Mouse (Mus musculus) midbrain, postnatal 0 days (tissue): ENCODE measurements around the gene Gm9887. TPM values are rescaled to one million over a fixed set of nuclear protein-coding genes. Genes with fewer than 3 reads are reported as not detected.

Source experiments
- ATAC-seq: fragments of 200-750 bp; cut with Nextera tagmentation; 2 replicates; pipeline ENCODE4 v1.8.0; 2017; ENCODE audit warnings: moderate number of reproducible peaks, mild to moderate bottlenecking, moderate TSS enrichment, moderate library complexity; ENCODE audit not compliant: low FRiP score
- DNase-seq: peaks from one replicate; pipeline ENCODE4 v3.0.0-alpha.2; 2015; ENCODE audit warnings: low spot score
- H3K27ac ChIP-seq: fragments of 300-500 bp; sonication (generic); 2 replicates; pipeline ENCODE4 v1.5.1; 2014; ENCODE audit warnings: low read depth, mild to moderate bottlenecking, low read length, mixed read lengths
- H3K27me3 ChIP-seq: fragments of 300-500 bp; sonication (generic); 2 replicates; pipeline ENCODE4 v1.6.1; 2014; ENCODE audit warnings: low read length, control low read depth, mixed read lengths; ENCODE audit not compliant: insufficient read depth
- H3K36me3 ChIP-seq: fragments of 300-500 bp; sonication (generic); 2 replicates; pipeline ENCODE4 v1.6.1; 2014; ENCODE audit warnings: low read length, control low read depth, mixed read lengths; ENCODE audit not compliant: insufficient read depth
- H3K4me1 ChIP-seq: fragments of 300-500 bp; sonication (generic); 2 replicates; pipeline ENCODE4 v1.6.1; 2014; ENCODE audit warnings: mild to moderate bottlenecking, control low read depth, antibody characterized with exemption, low read length, mixed read lengths; ENCODE audit not compliant: insufficient read depth
- H3K4me2 ChIP-seq: fragments of 300-500 bp; sonication (generic); 2 replicates; pipeline ENCODE4 v1.6.1; 2014; ENCODE audit warnings: low read depth, mild to moderate bottlenecking, low read length, mixed read lengths; ENCODE audit not compliant: poor library complexity, severe bottlenecking
- H3K4me3 ChIP-seq: fragments of 300-500 bp; sonication (generic); 2 replicates; pipeline ENCODE4 v1.5.1; 2014; ENCODE audit warnings: low read depth, mild to moderate bottlenecking, low read length, moderate library complexity
- H3K9ac ChIP-seq: fragments of 300-500 bp; sonication (generic); replicated peaks from 2 replicates; pipeline ENCODE4 v1.6.1; 2014; ENCODE audit warnings: mild to moderate bottlenecking, low read length, moderate library complexity, mixed read lengths; ENCODE audit not compliant: poor library complexity, severe bottlenecking
- H3K9me3 ChIP-seq: fragments of 300-500 bp; sonication (generic); 2 replicates; pipeline ENCODE4 v1.6.1; 2016; ENCODE audit warnings: low read length, control low read depth
- CTCF ChIP-seq: IDR thresholded peaks from 2 replicates; pipeline ENCODE4 v1.5.1; 2016; ENCODE audit warnings: antibody characterized with exemption, mild to moderate bottlenecking
- WGBS: fragments of 180-500 bp; shearing (Covaris S2); extraction: QIAGEN DNeasy Blood & Tissue Kit; methylation state at CpG from one replicate; pipeline ENCODE4 v1.1.7; 2014; 5-methylcytosine and 5-hydroxymethylcytosine counted together
- polyA plus RNA-seq: library from polyadenylated mRNA; unstranded; fragments of >200 nt; fragmentation: Nextera tagmentation; extraction: Ambion mirVana; gene quantifications from 2 replicates; pipeline ENCODE4 v1.2.1, GENCODE M21; 2015
- total RNA-seq: library from RNA; depleted of rRNA; stranded (reverse); fragments of >200 nt; gene quantifications from 2 replicates; pipeline ENCODE4 v1.2.3, GENCODE M21; 2014

Gene Gm9887
- total and polyA plus RNA-seq, 2 experiments from 2014 or later: 1.0 TPM; not detected in 1

GRCm38 (mm10) chr12:69372731-69373331 is 573 bp upstream of the Gm9887 start:
- no peaks in the 10 kb centered on the region for H3K36me3 ChIP-seq
- ATAC-seq (peak; percentile 1; the same call in 1 of the 2 replicates), DNase-seq (peak; percentile 7)
- H3K9ac ChIP-seq: peak overlapping the region; percentile 80
- peak overlapping the region; percentile 98 for H3K4me3 ChIP-seq
- no peak for TF ChIP-seq CTCF
- H3K9me3 ChIP-seq: no peaks in the 10 kb centered on the region
- H3K4me1 ChIP-seq: no peaks in the 10 kb centered on the region
- H3K27me3 ChIP-seq: no peaks in the 10 kb centered on the region
- under 1% methylated on average over 42 of the region's 42 CpGs for WGBS
- H3K4me2 ChIP-seq: peak overlapping the region; percentile 95
- peak overlapping the region; percentile 92 for H3K27ac ChIP-seq

DNA sequence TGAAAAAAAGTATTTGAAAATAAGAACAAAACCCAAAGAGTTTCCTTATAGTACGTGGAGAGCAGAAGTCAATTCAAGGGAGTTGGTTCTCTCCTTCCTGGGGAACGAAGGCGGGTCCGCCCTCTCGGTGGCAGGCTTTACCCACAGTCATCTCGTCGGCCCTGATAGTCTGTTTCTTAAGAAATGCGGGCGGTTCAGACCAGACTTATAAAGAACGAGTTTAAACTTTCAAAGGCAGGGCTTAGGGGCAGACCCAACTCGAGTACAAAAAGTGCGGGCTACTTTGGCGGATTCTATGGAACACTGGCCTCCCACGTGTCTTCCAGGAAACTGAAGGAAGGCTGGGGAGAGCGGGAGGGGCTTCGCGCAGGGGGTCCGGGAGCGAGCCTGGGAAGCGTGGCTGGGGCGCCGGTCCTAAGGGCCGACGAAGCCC is 821 bp downstream of the Gm9887 start:
- H3K4me1 ChIP-seq: no peaks in the 10 kb centered on the region
- peak overlapping the region; percentile 57 for H3K9ac ChIP-seq
- DNase-seq (peak; percentile 77), ATAC-seq (peak; percentile 87)
- no peaks in the 10 kb centered on the region for H3K27me3 ChIP-seq
- H3K27ac ChIP-seq: peak overlapping the region; percentile 92
- H3K36me3 ChIP-seq: no peaks in the 10 kb centered on the region
- no peaks in the 10 kb centered on the region for H3K9me3 ChIP-seq
- peak; percentile 60 for TF ChIP-seq CTCF
- 0% methylated on average over 20 of the region's 24 CpGs for WGBS
- peak overlapping the region; percentile 98 for H3K4me3 ChIP-seq
- peak overlapping the region; percentile 95 for H3K4me2 ChIP-seq

DNA sequence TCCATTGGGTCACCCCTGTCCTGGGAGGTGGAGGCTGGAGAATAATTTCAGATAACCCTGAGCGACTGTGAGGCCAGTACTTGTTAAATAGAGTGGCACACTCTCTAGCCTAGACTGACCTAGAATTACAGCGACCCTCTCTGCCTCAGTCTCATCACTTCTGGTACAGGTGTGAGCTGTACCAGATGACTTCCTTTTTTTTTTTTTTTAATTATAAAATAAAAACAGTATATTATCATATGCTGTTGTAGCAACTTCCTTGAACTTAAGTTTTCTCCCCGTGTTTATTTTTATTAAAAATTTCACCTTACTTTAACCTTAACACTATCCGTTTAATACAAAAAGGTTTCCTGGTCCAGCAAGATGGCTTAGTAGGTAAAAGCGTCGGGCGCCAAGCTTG is 1.3 kb downstream of the Gm9887 start:
- DNase-seq: no peak
- Histone ChIP-seq H3K4me2 (peak overlapping the region; percentile 95), H3K36me3 (no peaks in the 10 kb centered on the region), H3K4me1 (no peaks in the 10 kb centered on the region), H3K4me3 (peak overlapping the region; percentile 98), H3K27ac (peak overlapping the region; percentile 92; the same call in 1 of the 2 replicates), H3K9ac (no peak overlapping the region), H3K27me3 (no peaks in the 10 kb centered on the region), H3K9me3 (no peaks in the 10 kb centered on the region)
- ATAC-seq: no peak
- TF ChIP-seq CTCF: no peak
- WGBS: 16% methylated on average over 7 of the region's 7 CpGs

DNA sequence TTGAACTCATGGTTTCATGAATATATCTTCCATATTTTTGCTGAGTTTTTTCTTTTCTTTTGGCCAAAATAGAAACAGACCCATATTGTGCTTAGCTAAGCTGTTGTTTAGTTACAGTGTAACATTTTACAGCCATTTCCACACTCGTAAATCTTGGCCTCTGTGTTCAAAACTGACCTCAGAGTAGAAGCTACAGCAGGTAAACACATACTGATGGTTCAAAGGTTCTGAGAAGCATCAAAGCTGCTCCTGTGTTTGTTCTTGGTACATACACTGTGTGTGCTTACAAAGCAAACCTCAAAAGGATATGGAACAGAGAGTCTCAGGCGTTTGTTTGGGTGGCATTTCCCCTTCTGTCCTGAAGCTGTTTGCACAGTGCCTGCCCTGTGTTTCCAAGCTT is 4.7 kb downstream of the Gm9887 start:
- Histone ChIP-seq H3K27me3 (no peaks in the 10 kb centered on the region), H3K9ac (no peak overlapping the region), H3K4me3 (no peak overlapping the region), H3K9me3 (no peaks in the 10 kb centered on the region), H3K4me2 (no peak overlapping the region), H3K36me3 (no peaks in the 10 kb centered on the region), H3K27ac (no peak overlapping the region), H3K4me1 (no peaks in the 10 kb centered on the region; the same call in 1 of the 2 replicates)
- WGBS: 73% methylated on average over 2 of the region's 2 CpGs
- ATAC-seq (no peak), DNase-seq (no peak)
- no peak for TF ChIP-seq CTCF

GRCm38 (mm10) chr12:69366424-69366823 is 5.8 kb downstream of the Gm9887 start:
- Histone ChIP-seq H3K4me1 (peaks cover 2% of the 10 kb centered on the region; the same call in 1 of the 2 replicates), H3K4me3 (no peak overlapping the region), H3K4me2 (no peak overlapping the region), H3K36me3 (no peaks in the 10 kb centered on the region), H3K27ac (no peak overlapping the region), H3K9me3 (no peaks in the 10 kb centered on the region), H3K27me3 (no peaks in the 10 kb centered on the region), H3K9ac (no peak overlapping the region)
- peak; percentile 7 for DNase-seq
- peak; percentile 51 for TF ChIP-seq CTCF
- no peak for ATAC-seq

- Histone ChIP-seq H3K36me3 (no peaks in the 10 kb centered on the region), H3K9ac (no peak overlapping the region), H3K4me2 (no peak overlapping the region), H3K9me3 (no peaks in the 10 kb centered on the region), H3K27me3 (no peaks in the 10 kb centered on the region), H3K4me3 (no peak overlapping the region), H3K4me1 (peaks cover 2% of the 10 kb centered on the region; the same call in 1 of the 2 replicates), H3K27ac (no peak overlapping the region)
- TF ChIP-seq CTCF: no peak
- ATAC-seq (no peak), DNase-seq (no peak)
- WGBS: 82% methylated on average over 7 of the region's 7 CpGs
Observed at GRCm38 (mm10) chr12:69365757-69366156, 6.5 kb downstream of the Gm9887 start.
